Mouse (Mus musculus) E14TG2a.4 (cell line): Measurements from ENCODE around the gene Odf3l2.

Experiments used
- CTCF ChIP-seq: conservative IDR thresholded peaks from 2 replicates; pipeline ENCODE4 v1.5.1; 2014; ENCODE audit warnings: low read length
- NANOG ChIP-seq: IDR thresholded peaks from 2 replicates; pipeline ENCODE4 v1.6.1; 2014; ENCODE audit warnings: borderline replicate concordance, low read length, mixed read lengths
- POU5F1 ChIP-seq: IDR thresholded peaks from 2 replicates; pipeline ENCODE4 v1.6.1; 2014; ENCODE audit warnings: low read length, borderline replicate concordance

DNA sequence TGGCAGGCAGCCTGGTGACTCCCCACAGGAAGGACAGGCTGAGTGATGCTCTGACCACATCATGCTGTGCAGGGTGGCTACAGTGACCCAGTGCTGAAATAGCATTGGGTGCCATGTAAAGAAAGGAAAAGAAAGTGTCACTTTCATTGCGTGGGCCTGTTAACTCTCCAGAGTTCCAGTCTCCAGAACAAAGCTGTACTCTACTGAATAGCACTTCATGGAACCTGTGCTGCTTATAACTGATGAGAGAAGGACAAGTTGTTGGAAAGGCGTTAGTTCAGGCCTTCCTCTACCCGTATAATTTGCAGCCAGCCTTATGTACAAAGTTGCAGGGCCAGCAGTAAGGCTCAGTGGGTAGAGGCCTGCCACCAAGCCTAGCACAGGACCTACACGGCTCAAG is 43.2 kb upstream of the Odf3l2 start, which contains the start of gene Gzmm:
- no peak for TF ChIP-seq CTCF
- no peak for TF ChIP-seq POU5F1
- no peak for TF ChIP-seq NANOG
